Mouse (Mus musculus) CH12.LX (cell line): ENCODE results near the gene Slc4a2.

Experiments used
- CTCF ChIP-seq, 2 experiments: IDR thresholded peaks in 1 of 2; conservative IDR thresholded peaks in 1 of 2; 2 replicates each; pipeline ENCODE4 v1.5.1; 2011 to 2012; ENCODE audit warnings: low read depth in 2 of 2, low read length in 2 of 2, improper control_type of control experiment in 1 of 2, inconsistent platforms in 1 of 2, mild to moderate bottlenecking in 1 of 2, moderate library complexity in 1 of 2
- ELF1 ChIP-seq: IDR thresholded peaks from 2 replicates; pipeline ENCODE4 v1.6.1; 2014; ENCODE audit warnings: low read depth, mild to moderate bottlenecking, inconsistent platforms, low read length, improper control_type of control experiment
- EP300 ChIP-seq: IDR thresholded peaks from 2 replicates; pipeline ENCODE4 v1.6.1; 2011; ENCODE audit warnings: low read length, improper control_type of control experiment
- MAX ChIP-seq: IDR thresholded peaks from 2 replicates; pipeline ENCODE4 v1.6.1; 2011; ENCODE audit warnings: low read length, improper control_type of control experiment
- NRF1 ChIP-seq: IDR thresholded peaks from 2 replicates; pipeline ENCODE4 v1.6.1; 2014; ENCODE audit warnings: low read depth, mild to moderate bottlenecking, inconsistent platforms, low read length, improper control_type of control experiment, moderate library complexity
- POLR2A ChIP-seq: IDR thresholded peaks from 2 replicates; pipeline ENCODE4 v1.6.1; 2011; ENCODE audit warnings: low read depth, mild to moderate bottlenecking, improper control_type of control experiment, low read length
- USF2 ChIP-seq: conservative IDR thresholded peaks from 2 replicates; pipeline ENCODE4 v1.6.1; 2011; ENCODE audit warnings: low read depth, low read length, improper control_type of control experiment
- ZC3H11A ChIP-seq: IDR thresholded peaks from 2 replicates; pipeline ENCODE4 v1.6.1; 2012; ENCODE audit warnings: low read depth, mild to moderate bottlenecking, inconsistent platforms, low read length, improper control_type of control experiment

DNA sequence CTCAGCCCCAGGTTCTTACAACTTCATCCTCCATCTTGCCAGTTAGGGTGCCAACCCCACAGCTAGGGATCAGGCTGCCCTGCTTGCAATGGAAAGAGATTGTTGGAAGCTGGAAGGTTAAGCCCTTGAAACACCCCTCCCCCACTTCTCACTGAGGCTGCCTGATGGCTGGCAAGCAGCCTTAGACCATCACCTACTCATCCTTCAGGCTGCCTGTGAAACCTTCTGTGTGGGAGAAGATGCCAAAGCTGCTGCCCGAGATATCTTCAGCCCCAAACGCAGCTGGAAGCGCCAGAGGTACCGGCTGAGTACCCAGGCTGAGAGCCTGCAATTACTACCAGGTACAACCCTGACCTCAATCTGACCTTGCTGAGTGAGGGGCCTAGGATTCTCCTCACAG, 44.1 kb upstream of the Slc4a2 start:
- TF ChIP-seq ZC3H11A (no peak), MAX (no peak), EP300 (no peak), NRF1 (no peak), ELF1 (no peak), CTCF (conservative IDR thresholded peaks at IDR 0.05 in 1 of 2, IDR thresholded peaks at IDR 0.05 in 1 of 2; ENCODE audit: low read depth in 2 of 2, low read length in 2 of 2) (no peak), USF2 (no peak), POLR2A (no peak)
